Mouse (Mus musculus): ENCODE measurements at regions not wholly inside any gene's neighbourhood (a gene's known extent, or its start where the extent isn't known, plus 50 kb on each side); places are given as distances from the start of the nearest gene placed in this dataset.

DNA sequence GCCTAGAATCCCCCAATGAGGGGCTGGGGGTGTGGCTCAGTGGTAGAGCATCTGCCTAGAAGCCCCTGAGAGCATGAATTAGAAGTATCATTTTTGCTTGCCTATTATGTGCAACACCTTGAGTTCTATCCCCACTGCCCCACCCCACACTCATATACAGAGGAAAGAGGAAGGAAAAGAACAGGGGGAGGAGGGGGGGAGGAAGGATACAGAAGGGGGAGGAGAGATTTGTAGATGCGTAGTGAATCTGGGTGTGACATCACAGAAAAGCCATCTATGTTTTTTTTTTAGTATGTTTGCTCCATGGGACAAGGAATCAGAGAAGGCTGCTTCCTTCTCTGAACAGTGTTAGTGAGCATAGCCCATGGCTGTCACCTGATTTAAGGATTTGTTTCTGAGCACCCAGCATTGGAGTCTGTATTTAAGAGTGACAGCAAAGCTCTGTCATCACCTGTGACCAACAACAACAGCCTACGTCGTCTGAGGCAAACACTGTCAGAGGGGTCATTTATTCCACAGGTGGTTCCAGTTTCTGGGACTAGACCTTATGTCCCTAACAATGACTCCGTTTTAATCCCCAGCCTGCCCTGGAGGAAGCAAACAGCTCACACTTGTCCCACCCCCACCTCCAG is 115.0 kb upstream of the Card11 start:
- no peak for TF ChIP-seq NANOG (IDR thresholded peaks at IDR 0.05; ENCODE audit: borderline replicate concordance, low read length)
- TF ChIP-seq CTCF (conservative IDR thresholded peaks at IDR 0.05; ENCODE audit: low read length): no peak
- no peak for TF ChIP-seq POU5F1 (IDR thresholded peaks at IDR 0.05; ENCODE audit: borderline replicate concordance, low read length)
- Histone ChIP-seq H3K36me3 (ENCODE audit: insufficient read depth, low read length) (no peaks in the 10 kb centered on the region), H3K4me3 (replicated peaks; ENCODE audit: low read length) (no peak overlapping the region), H3K4me1 (replicated peaks; ENCODE audit: low read depth, low read length) (no peaks in the 10 kb centered on the region), H3K9me3 (ENCODE audit: low read length) (peaks cover 26% of the 10 kb centered on the region), H3K27me3 (ENCODE audit: insufficient read depth, low read length) (no peaks in the 10 kb centered on the region)

DNA sequence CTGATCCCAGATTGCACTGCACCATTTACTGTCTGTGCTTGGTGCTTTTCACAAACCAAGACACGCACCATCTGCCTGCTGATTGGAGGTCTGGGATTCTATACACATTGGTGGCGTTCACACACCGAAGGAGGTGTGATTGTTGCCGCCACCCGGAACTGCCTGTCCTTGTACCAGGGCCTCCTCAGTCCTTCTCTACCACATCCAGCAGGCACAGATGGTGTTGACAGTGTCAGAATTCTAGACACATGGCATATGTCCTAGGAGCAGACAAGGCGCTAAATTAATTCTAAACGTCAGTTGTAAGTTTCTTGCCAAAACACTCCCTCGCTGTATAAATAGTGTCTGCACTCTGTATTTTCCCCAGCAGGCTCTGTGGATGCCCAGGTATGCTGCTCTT is 115.6 kb upstream of the Card11 start:
- Histone ChIP-seq H3K36me3 (ENCODE audit: insufficient read depth, low read length) (no peaks in the 10 kb centered on the region), H3K4me1 (replicated peaks; ENCODE audit: low read depth, low read length) (no peaks in the 10 kb centered on the region), H3K27me3 (ENCODE audit: insufficient read depth, low read length) (no peaks in the 10 kb centered on the region), H3K9me3 (ENCODE audit: low read length) (peaks cover 26% of the 10 kb centered on the region), H3K4me3 (replicated peaks; ENCODE audit: low read length) (no peak overlapping the region)
- TF ChIP-seq CTCF (conservative IDR thresholded peaks at IDR 0.05; ENCODE audit: low read length) (no peak), NANOG (IDR thresholded peaks at IDR 0.05; ENCODE audit: borderline replicate concordance, low read length) (no peak), POU5F1 (IDR thresholded peaks at IDR 0.05; ENCODE audit: borderline replicate concordance, low read length) (no peak)

GRCm38 (mm10) chr5:141125870-141126269 is 115.4 kb upstream of the Sdk1 start:
- Histone ChIP-seq H3K36me3 (ENCODE audit: insufficient read depth, low read length) (no peaks in the 10 kb centered on the region), H3K9me3 (ENCODE audit: low read length) (no peaks in the 10 kb centered on the region), H3K4me1 (replicated peaks; ENCODE audit: low read depth, low read length) (no peaks in the 10 kb centered on the region), H3K27me3 (ENCODE audit: insufficient read depth, low read length) (0 out of 2 replicates have a peak, but pooled peaks cover 3% of the 10 kb centered on the region), H3K4me3 (replicated peaks; ENCODE audit: low read length) (no peak overlapping the region)
- TF ChIP-seq CTCF (conservative IDR thresholded peaks at IDR 0.05; ENCODE audit: low read length): no peak
- TF ChIP-seq NANOG (IDR thresholded peaks at IDR 0.05; ENCODE audit: borderline replicate concordance, low read length): no peak
- no peak for TF ChIP-seq POU5F1 (IDR thresholded peaks at IDR 0.05; ENCODE audit: borderline replicate concordance, low read length)

DNA sequence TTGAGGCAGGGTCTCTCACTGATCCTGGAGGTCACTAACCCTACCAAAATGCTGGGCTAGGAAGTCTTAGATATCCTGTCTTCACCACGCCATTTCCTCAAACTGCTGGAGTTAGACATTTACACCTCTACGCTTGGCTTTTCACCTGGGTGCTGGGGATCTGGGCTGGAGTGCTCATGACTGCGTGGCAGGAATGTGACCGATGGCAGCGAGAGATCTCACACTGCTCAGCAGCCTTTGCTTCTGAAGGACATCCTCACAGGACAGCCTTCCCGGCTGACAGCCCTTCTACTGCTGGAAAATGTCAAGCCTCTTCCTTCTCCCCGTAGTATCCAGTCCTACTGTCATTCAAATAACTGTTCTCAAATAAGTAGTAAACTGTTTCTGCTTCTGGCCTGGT is 114.8 kb upstream of the Sdk1 start:
- TF ChIP-seq NANOG (IDR thresholded peaks at IDR 0.05; ENCODE audit: borderline replicate concordance, low read length): no peak
- TF ChIP-seq CTCF (conservative IDR thresholded peaks at IDR 0.05; ENCODE audit: low read length): no peak
- no peak for TF ChIP-seq POU5F1 (IDR thresholded peaks at IDR 0.05; ENCODE audit: borderline replicate concordance, low read length)
- H3K4me3 ChIP-seq (replicated peaks; ENCODE audit: low read length): no peak overlapping the region
- H3K27me3 ChIP-seq (ENCODE audit: insufficient read depth, low read length): 0 out of 2 replicates have a peak, but pooled peaks cover 3% of the 10 kb centered on the region
- H3K9me3 ChIP-seq (ENCODE audit: low read length): no peaks in the 10 kb centered on the region
- H3K36me3 ChIP-seq (ENCODE audit: insufficient read depth, low read length): no peaks in the 10 kb centered on the region
- no peaks in the 10 kb centered on the region for H3K4me1 ChIP-seq (replicated peaks; ENCODE audit: low read depth, low read length)

GRCm38 (mm10) chr5:141131036-141131435 is 110.3 kb upstream of the Sdk1 start:
- Histone ChIP-seq H3K4me1 (replicated peaks; ENCODE audit: low read depth, low read length) (peaks cover 9% of the 10 kb centered on the region), H3K36me3 (ENCODE audit: insufficient read depth, low read length) (no peaks in the 10 kb centered on the region), H3K4me3 (replicated peaks; ENCODE audit: low read length) (no peak overlapping the region), H3K9me3 (ENCODE audit: low read length) (no peaks in the 10 kb centered on the region), H3K27me3 (ENCODE audit: insufficient read depth, low read length) (0 out of 2 replicates have a peak, but pooled peaks cover under 1% of the 10 kb centered on the region)
- TF ChIP-seq POU5F1 (IDR thresholded peaks at IDR 0.05; ENCODE audit: borderline replicate concordance, low read length) (no peak), CTCF (conservative IDR thresholded peaks at IDR 0.05; ENCODE audit: low read length) (no peak), NANOG (IDR thresholded peaks at IDR 0.05; ENCODE audit: borderline replicate concordance, low read length) (no peak)

- TF ChIP-seq NANOG (IDR thresholded peaks at IDR 0.05; ENCODE audit: borderline replicate concordance, low read length): no peak
- no peak for TF ChIP-seq POU5F1 (IDR thresholded peaks at IDR 0.05; ENCODE audit: borderline replicate concordance, low read length)
- no peak for TF ChIP-seq CTCF (conservative IDR thresholded peaks at IDR 0.05; ENCODE audit: low read length)
- peaks cover 9% of the 10 kb centered on the region for H3K4me1 ChIP-seq (replicated peaks; ENCODE audit: low read depth, low read length)
- H3K4me3 ChIP-seq (replicated peaks; ENCODE audit: low read length): no peak overlapping the region
Observed at GRCm38 (mm10) chr5:141131906-141132305, 109.4 kb upstream of the Sdk1 start.

DNA sequence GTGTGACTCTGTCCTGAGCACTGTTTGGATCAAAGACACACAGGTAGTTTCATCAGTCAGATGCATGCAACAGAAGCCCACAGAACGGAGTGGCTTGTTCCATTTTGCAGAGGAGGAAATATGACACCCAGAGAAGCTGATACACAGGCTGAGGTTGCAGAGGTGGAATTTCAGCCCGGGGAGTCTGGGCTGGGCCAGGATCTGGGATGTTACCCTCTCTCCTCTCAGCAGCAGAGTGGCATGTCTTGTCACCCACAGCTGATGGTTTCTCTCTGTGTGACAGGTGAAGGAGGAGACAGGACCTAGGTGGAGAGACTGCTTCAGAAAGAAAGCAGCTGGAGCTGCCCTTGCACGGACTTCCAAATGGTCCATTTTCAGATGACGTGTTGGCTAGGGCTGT is 105.1 kb upstream of the Sdk1 start:
- peaks cover 24% of the 10 kb centered on the region for H3K4me1 ChIP-seq (replicated peaks; ENCODE audit: low read depth, low read length)
- no peak overlapping the region for H3K4me3 ChIP-seq (replicated peaks; ENCODE audit: low read length)
- no peak for TF ChIP-seq CTCF (conservative IDR thresholded peaks at IDR 0.05; ENCODE audit: low read length)
- TF ChIP-seq NANOG (IDR thresholded peaks at IDR 0.05; ENCODE audit: borderline replicate concordance, low read length): no peak
- no peak for TF ChIP-seq POU5F1 (IDR thresholded peaks at IDR 0.05; ENCODE audit: borderline replicate concordance, low read length)
- no peaks in the 10 kb centered on the region for H3K36me3 ChIP-seq (ENCODE audit: insufficient read depth, low read length)
- H3K27me3 ChIP-seq (ENCODE audit: insufficient read depth, low read length): no peaks in the 10 kb centered on the region
- no peaks in the 10 kb centered on the region for H3K9me3 ChIP-seq (ENCODE audit: low read length)

More at GRCm38 (mm10) chr5:141131906-141132305, 109.4 kb upstream of the Sdk1 start:
- no peaks in the 10 kb centered on the region for H3K27me3 ChIP-seq (ENCODE audit: insufficient read depth, low read length)
- no peaks in the 10 kb centered on the region for H3K9me3 ChIP-seq (ENCODE audit: low read length)
- H3K36me3 ChIP-seq (ENCODE audit: insufficient read depth, low read length): no peaks in the 10 kb centered on the region

DNA sequence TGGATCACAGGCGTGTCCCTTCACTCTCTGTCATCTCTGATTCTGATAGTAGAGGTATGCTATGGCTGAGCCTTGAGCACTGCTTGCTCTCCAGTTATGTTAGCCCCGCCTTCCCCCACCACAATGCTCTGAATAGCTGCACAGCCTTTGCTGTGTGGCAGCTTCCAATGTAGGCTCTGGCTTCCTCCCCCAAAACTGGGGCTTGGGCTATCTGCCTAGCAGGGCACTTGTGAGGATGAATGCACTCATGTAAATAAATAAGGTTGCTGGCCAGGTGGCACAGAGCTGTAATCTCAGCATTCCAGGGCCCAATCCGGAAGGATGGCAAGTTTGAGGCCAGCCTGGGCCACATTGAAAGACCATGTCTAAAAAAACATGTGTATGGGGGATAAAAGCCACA is 103.6 kb upstream of the Sdk1 start:
- TF ChIP-seq NANOG (IDR thresholded peaks at IDR 0.05; ENCODE audit: borderline replicate concordance, low read length) (no peak), POU5F1 (IDR thresholded peaks at IDR 0.05; ENCODE audit: borderline replicate concordance, low read length) (no peak), CTCF (conservative IDR thresholded peaks at IDR 0.05; ENCODE audit: low read length) (no peak)
- Histone ChIP-seq H3K9me3 (ENCODE audit: low read length) (no peaks in the 10 kb centered on the region), H3K4me3 (replicated peaks; ENCODE audit: low read length) (no peak overlapping the region), H3K27me3 (ENCODE audit: insufficient read depth, low read length) (no peaks in the 10 kb centered on the region), H3K4me1 (replicated peaks; ENCODE audit: low read depth, low read length) (peaks cover 24% of the 10 kb centered on the region), H3K36me3 (ENCODE audit: insufficient read depth, low read length) (no peaks in the 10 kb centered on the region)

All from E14TG2a.4 (cell line).